Mouse (Mus musculus): ENCODE measurements at regions not wholly inside any gene's neighbourhood (a gene's known extent, or its start where the extent isn't known, plus 50 kb on each side); places are given as distances from the start of the nearest gene placed in this dataset.

DNA sequence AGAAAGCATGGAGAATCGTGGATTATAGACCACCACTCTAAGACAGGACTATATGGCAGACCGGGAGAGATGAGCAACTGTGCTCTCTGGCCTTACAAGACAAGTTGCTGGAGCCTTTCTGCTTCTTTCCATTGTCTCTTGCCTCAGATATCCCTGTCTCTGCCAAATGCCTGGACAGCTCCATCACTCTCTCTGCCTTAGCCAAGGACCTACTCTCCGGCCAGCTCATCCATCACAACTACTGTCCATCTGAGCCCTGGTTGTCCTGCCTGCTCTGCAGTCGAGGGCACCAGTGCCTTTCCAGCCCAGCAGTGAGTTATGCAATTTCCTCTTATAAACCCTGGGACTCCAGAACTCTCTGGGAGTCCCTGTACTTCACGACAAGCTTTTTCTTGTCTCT, 88.7 kb downstream of the Olfr267 start:
- Histone ChIP-seq H3K36me3 (ENCODE audit: control insufficient read depth, insufficient read depth, low read length, poor library complexity, severe bottlenecking) (no peaks in the 10 kb centered on the region), H3K9ac (ENCODE audit: insufficient read depth, low read depth, low read length, poor library complexity, severe bottlenecking) (no peak overlapping the region), H3K4me1 (ENCODE audit: control insufficient read depth in 2 of 2, insufficient read depth in 2 of 2, low read length in 2 of 2, poor library complexity in 1 of 2) (no peaks in the 10 kb centered on the region), H3K27ac (ENCODE audit: insufficient read depth, low read depth, low read length, poor library complexity, severe bottlenecking) (no peak overlapping the region), H3K4me3 (ENCODE audit: insufficient read depth in 1 of 2, low read depth in 1 of 2, low read length in 2 of 2, poor library complexity in 1 of 2, severe bottlenecking in 1 of 2) (no peak overlapping the region), H3K9me3 (ENCODE audit: control insufficient read depth, insufficient read depth, low read depth, low read length) (no peaks in the 10 kb centered on the region)
- TF ChIP-seq HCFC1 (IDR thresholded peaks at IDR 0.05; ENCODE audit: borderline replicate concordance, insufficient read depth, low read length) = no peak
- TF ChIP-seq ZC3H11A (IDR thresholded peaks at IDR 0.05; ENCODE audit: borderline replicate concordance, low read depth, low read length) = no peak
- no peak for TF ChIP-seq CHD2 (IDR thresholded peaks at IDR 0.05; ENCODE audit: low read depth, low read length)
- TF ChIP-seq MAFK (IDR thresholded peaks at IDR 0.05; ENCODE audit: insufficient read depth, low read depth, low read length) = no peak
- TF ChIP-seq ZNF384 (IDR thresholded peaks at IDR 0.05; ENCODE audit: low read depth, low read length) = no peak
- in situ Hi-C loops (cut with MboI; ENCODE audit: low sequenced_read_pairs in 2 of 2, unreplicated experiment in 2 of 2) = no loop called here
- no peak for DNase-seq (ENCODE audit: low read depth, low spot score)

DNA sequence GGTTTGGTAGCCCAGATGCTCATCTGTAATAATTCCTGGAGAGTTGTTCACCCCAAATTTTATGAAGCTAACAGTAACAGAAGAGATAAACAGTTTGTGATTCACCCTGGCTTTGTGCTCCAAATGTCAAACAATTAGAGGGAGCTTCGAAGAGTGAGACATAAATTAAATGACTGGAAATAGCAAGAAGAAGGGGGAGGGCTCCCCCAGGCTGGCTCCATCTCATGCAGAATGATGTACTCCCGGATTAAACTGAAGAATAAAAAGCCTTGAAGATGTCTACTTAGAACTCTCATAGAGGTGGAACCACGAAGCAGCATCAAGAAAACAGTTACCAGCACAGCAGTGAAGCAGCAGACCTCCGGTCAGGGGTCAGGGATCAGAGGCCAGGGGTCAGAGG, 90.8 kb downstream of the Olfr267 start:
- in situ Hi-C loops (cut with MboI; ENCODE audit: low sequenced_read_pairs in 2 of 2, unreplicated experiment in 2 of 2) = no loop called here
- Histone ChIP-seq H3K9ac (ENCODE audit: insufficient read depth, low read depth, low read length, poor library complexity, severe bottlenecking) (no peak overlapping the region), H3K9me3 (ENCODE audit: control insufficient read depth, insufficient read depth, low read depth, low read length) (no peaks in the 10 kb centered on the region), H3K27ac (ENCODE audit: insufficient read depth, low read depth, low read length, poor library complexity, severe bottlenecking) (no peak overlapping the region), H3K4me3 (ENCODE audit: insufficient read depth in 1 of 2, low read depth in 1 of 2, low read length in 2 of 2, poor library complexity in 1 of 2, severe bottlenecking in 1 of 2) (no peak overlapping the region), H3K36me3 (ENCODE audit: control insufficient read depth, insufficient read depth, low read length, poor library complexity, severe bottlenecking) (no peaks in the 10 kb centered on the region), H3K4me1 (ENCODE audit: control insufficient read depth in 2 of 2, insufficient read depth in 2 of 2, low read length in 2 of 2, poor library complexity in 1 of 2) (no peaks in the 10 kb centered on the region)
- no peak for TF ChIP-seq HCFC1 (IDR thresholded peaks at IDR 0.05; ENCODE audit: borderline replicate concordance, insufficient read depth, low read length)
- TF ChIP-seq CHD2 (IDR thresholded peaks at IDR 0.05; ENCODE audit: low read depth, low read length) = no peak
- DNase-seq (ENCODE audit: low read depth, low spot score) = no peak

DNA sequence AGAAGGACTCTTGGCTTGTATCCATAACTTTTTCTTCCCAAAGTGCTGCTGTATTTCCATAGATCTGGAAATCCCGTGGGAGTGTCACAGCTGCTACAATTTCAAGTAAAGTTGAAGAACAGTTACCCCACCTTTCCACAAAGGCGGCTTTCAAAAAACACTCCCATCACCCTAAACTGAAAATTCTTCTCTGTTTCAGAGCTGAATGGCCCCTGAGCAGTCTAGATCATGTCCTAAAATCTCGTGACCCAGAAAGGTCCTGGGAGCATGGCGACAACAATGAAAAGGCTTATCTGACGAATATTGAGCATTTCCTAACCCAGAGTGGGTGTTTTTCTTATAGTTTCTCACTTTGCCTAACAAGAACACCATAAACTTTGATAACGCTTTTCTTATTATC, 92.2 kb downstream of the Olfr267 start:
- Histone ChIP-seq H3K9ac (ENCODE audit: insufficient read depth, low read depth, low read length, poor library complexity, severe bottlenecking) (no peak overlapping the region), H3K27ac (ENCODE audit: insufficient read depth, low read depth, low read length, poor library complexity, severe bottlenecking) (no peak overlapping the region)

DNA sequence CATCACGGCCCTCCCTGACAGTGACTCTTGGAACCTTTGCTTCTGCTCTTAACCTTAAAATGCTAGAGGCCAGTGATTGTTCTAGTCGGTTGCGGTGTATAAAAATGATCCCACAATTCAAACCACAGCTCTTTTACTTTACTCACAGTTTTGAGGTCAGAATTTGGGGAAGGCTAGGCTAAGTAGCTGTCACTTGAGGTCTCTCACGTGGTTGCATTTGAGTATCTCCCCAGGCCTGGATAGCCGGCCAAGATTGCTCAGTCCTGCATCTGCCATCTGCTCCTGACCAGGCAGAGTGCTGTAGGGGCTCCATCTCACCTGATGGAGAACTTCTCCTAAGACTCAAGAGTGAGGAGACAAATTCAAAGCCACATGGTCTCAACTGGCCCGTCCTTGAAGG, 94.5 kb downstream of the Olfr267 start:
- Histone ChIP-seq H3K27ac (ENCODE audit: insufficient read depth, low read depth, low read length, poor library complexity, severe bottlenecking) (no peak overlapping the region), H3K4me3 (ENCODE audit: insufficient read depth in 1 of 2, low read depth in 1 of 2, low read length in 2 of 2, poor library complexity in 1 of 2, severe bottlenecking in 1 of 2) (no peak overlapping the region), H3K4me1 (ENCODE audit: control insufficient read depth in 2 of 2, insufficient read depth in 2 of 2, low read length in 2 of 2, poor library complexity in 1 of 2) (no peaks in the 10 kb centered on the region), H3K9ac (ENCODE audit: insufficient read depth, low read depth, low read length, poor library complexity, severe bottlenecking) (no peak overlapping the region), H3K9me3 (ENCODE audit: control insufficient read depth, insufficient read depth, low read depth, low read length) (no peaks in the 10 kb centered on the region), H3K36me3 (ENCODE audit: control insufficient read depth, insufficient read depth, low read length, poor library complexity, severe bottlenecking) (no peaks in the 10 kb centered on the region)
- DNase-seq (ENCODE audit: low read depth, low spot score) = no peak
- in situ Hi-C loops (cut with MboI; ENCODE audit: low sequenced_read_pairs in 2 of 2, unreplicated experiment in 2 of 2) = no loop called here
- no peak for TF ChIP-seq ZNF384 (IDR thresholded peaks at IDR 0.05; ENCODE audit: low read depth, low read length)
- TF ChIP-seq MAFK (IDR thresholded peaks at IDR 0.05; ENCODE audit: insufficient read depth, low read depth, low read length) = no peak
- TF ChIP-seq ZC3H11A (IDR thresholded peaks at IDR 0.05; ENCODE audit: borderline replicate concordance, low read depth, low read length) = no peak
- TF ChIP-seq HCFC1 (IDR thresholded peaks at IDR 0.05; ENCODE audit: borderline replicate concordance, insufficient read depth, low read length) = no peak
- no peak for TF ChIP-seq CHD2 (IDR thresholded peaks at IDR 0.05; ENCODE audit: low read depth, low read length)

More for the DNA sequence above, 92.2 kb downstream of the Olfr267 start:
- Histone ChIP-seq H3K4me1 (ENCODE audit: control insufficient read depth in 2 of 2, insufficient read depth in 2 of 2, low read length in 2 of 2, poor library complexity in 1 of 2) (no peaks in the 10 kb centered on the region), H3K4me3 (ENCODE audit: insufficient read depth in 1 of 2, low read depth in 1 of 2, low read length in 2 of 2, poor library complexity in 1 of 2, severe bottlenecking in 1 of 2) (no peak overlapping the region), H3K36me3 (ENCODE audit: control insufficient read depth, insufficient read depth, low read length, poor library complexity, severe bottlenecking) (no peaks in the 10 kb centered on the region), H3K9me3 (ENCODE audit: control insufficient read depth, insufficient read depth, low read depth, low read length) (no peaks in the 10 kb centered on the region)
- DNase-seq (ENCODE audit: low read depth, low spot score) = no peak
- TF ChIP-seq CHD2 (IDR thresholded peaks at IDR 0.05; ENCODE audit: low read depth, low read length) (no peak), ZC3H11A (IDR thresholded peaks at IDR 0.05; ENCODE audit: borderline replicate concordance, low read depth, low read length) (no peak), HCFC1 (IDR thresholded peaks at IDR 0.05; ENCODE audit: borderline replicate concordance, insufficient read depth, low read length) (no peak)
- in situ Hi-C loops (cut with MboI; ENCODE audit: low sequenced_read_pairs in 2 of 2, unreplicated experiment in 2 of 2) = no loop called here

DNA sequence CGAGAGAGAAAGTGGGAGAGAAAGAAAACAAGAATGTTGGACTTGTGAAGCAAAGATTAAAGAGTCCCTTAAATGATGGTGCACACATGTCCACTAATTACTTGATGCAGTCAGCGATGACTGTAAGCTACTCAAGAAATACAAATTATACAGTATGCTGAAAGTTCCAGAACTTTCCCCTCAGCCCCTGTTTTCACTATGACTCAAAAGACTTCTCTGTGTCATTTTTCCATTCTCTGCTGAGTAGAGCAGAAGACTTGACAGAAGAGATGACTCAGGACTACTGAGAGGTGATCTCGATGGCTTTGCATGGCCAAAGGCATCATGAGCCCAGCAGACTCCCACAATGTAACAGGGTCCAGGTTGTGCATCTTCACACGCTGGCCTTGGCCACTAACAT, 105.6 kb downstream of the Olfr267 start:
- DNase-seq (ENCODE audit: low read depth, low spot score) = no peak
- Histone ChIP-seq H3K9ac (ENCODE audit: insufficient read depth, low read depth, low read length, poor library complexity, severe bottlenecking) (no peak overlapping the region), H3K9me3 (ENCODE audit: control insufficient read depth, insufficient read depth, low read depth, low read length) (no peaks in the 10 kb centered on the region), H3K36me3 (ENCODE audit: control insufficient read depth, insufficient read depth, low read length, poor library complexity, severe bottlenecking) (no peaks in the 10 kb centered on the region), H3K4me3 (ENCODE audit: insufficient read depth in 1 of 2, low read depth in 1 of 2, low read length in 2 of 2, poor library complexity in 1 of 2, severe bottlenecking in 1 of 2) (no peak overlapping the region), H3K27ac (ENCODE audit: insufficient read depth, low read depth, low read length, poor library complexity, severe bottlenecking) (no peak overlapping the region), H3K4me1 (ENCODE audit: control insufficient read depth in 2 of 2, insufficient read depth in 2 of 2, low read length in 2 of 2, poor library complexity in 1 of 2) (no peaks in the 10 kb centered on the region)
- no peak for TF ChIP-seq ZC3H11A (IDR thresholded peaks at IDR 0.05; ENCODE audit: borderline replicate concordance, low read depth, low read length)
- no peak for TF ChIP-seq MAFK (IDR thresholded peaks at IDR 0.05; ENCODE audit: insufficient read depth, low read depth, low read length)
- no peak for TF ChIP-seq ZNF384 (IDR thresholded peaks at IDR 0.05; ENCODE audit: low read depth, low read length)
- no peak for TF ChIP-seq HCFC1 (IDR thresholded peaks at IDR 0.05; ENCODE audit: borderline replicate concordance, insufficient read depth, low read length)
- TF ChIP-seq CHD2 (IDR thresholded peaks at IDR 0.05; ENCODE audit: low read depth, low read length) = no peak
- in situ Hi-C loops (cut with MboI; ENCODE audit: low sequenced_read_pairs in 2 of 2, unreplicated experiment in 2 of 2) = no loop called here

All from ES-E14 (cell line).